Mouse (Mus musculus) forebrain, embryonic 11.5 days (tissue): ENCODE measurements around the gene Gm20403. TPM values are rescaled to one million over a fixed set of nuclear protein-coding genes. Genes with fewer than 3 reads are reported as not detected.
"Not testable (repeated sequence)": the region's sequence is repeated elsewhere in the genome, so short reads cannot be mapped to it uniquely, and the experiment has no call there.

Source experiments
- ATAC-seq: fragments of 200-750 bp; cut with Nextera tagmentation; replicated peaks from 2 replicates; pipeline ENCODE4 v1.8.0; 2017; ENCODE audit warnings: moderate TSS enrichment; ENCODE audit not compliant: low FRiP score
- DNase-seq: peaks from one replicate; pipeline ENCODE4 v3.0.0-alpha.2; 2017; ENCODE audit warnings: low spot score
- H3K27ac ChIP-seq: fragments of 300-500 bp; sonication (generic); 2 replicates; pipeline ENCODE4 v1.5.1; 2014; ENCODE audit warnings: low read depth, low read length
- H3K27me3 ChIP-seq: fragments of 300-500 bp; sonication (generic); 2 replicates; pipeline ENCODE4 v1.6.1; 2014; ENCODE audit warnings: mild to moderate bottlenecking, low read length, mixed read lengths; ENCODE audit not compliant: control insufficient read depth, insufficient read depth
- H3K36me3 ChIP-seq: fragments of 300-500 bp; sonication (generic); 2 replicates; pipeline ENCODE4 v1.6.1; 2014; ENCODE audit warnings: mild to moderate bottlenecking, low read length, moderate library complexity, mixed read lengths; ENCODE audit not compliant: control insufficient read depth, insufficient read depth
- H3K4me1 ChIP-seq: fragments of 300-500 bp; sonication (generic); replicated peaks from 2 replicates; pipeline ENCODE4 v1.6.1; 2014; ENCODE audit warnings: low read length, mixed read lengths; ENCODE audit not compliant: control insufficient read depth, insufficient read depth
- H3K4me2 ChIP-seq: fragments of 300-500 bp; sonication (generic); 2 replicates; pipeline ENCODE4 v1.6.1; 2014; ENCODE audit warnings: low read depth, mild to moderate bottlenecking, low read length, moderate library complexity, mixed read lengths; ENCODE audit not compliant: severe bottlenecking
- H3K4me3 ChIP-seq: fragments of 300-500 bp; sonication (generic); 2 replicates; pipeline ENCODE4 v1.5.1; 2014; ENCODE audit warnings: low read depth, low read length
- H3K9ac ChIP-seq: fragments of 300-500 bp; sonication (generic); 2 replicates; pipeline ENCODE4 v1.6.1; 2014; ENCODE audit warnings: low read length
- H3K9me3 ChIP-seq: fragments of 300-500 bp; sonication (generic); 2 replicates; pipeline ENCODE4 v1.6.1; 2016; ENCODE audit warnings: low read length, mixed read lengths; ENCODE audit not compliant: control insufficient read depth
- WGBS: fragments of 180-500 bp; shearing (Covaris S2); extraction: QIAGEN DNeasy Blood & Tissue Kit; methylation state at CpG from one replicate; pipeline ENCODE4 v1.1.7; 2014; 5-methylcytosine and 5-hydroxymethylcytosine counted together
- polyA plus RNA-seq: library from polyadenylated mRNA; unstranded; fragments of >200 nt; fragmentation: Nextera tagmentation; extraction: Ambion mirVana; gene quantifications from 2 replicates; pipeline ENCODE4 v1.2.1, GENCODE M21; 2014

The Gm20403 gene
- polyA plus RNA-seq, 1 experiment from 2014 or later = not detected

DNA sequence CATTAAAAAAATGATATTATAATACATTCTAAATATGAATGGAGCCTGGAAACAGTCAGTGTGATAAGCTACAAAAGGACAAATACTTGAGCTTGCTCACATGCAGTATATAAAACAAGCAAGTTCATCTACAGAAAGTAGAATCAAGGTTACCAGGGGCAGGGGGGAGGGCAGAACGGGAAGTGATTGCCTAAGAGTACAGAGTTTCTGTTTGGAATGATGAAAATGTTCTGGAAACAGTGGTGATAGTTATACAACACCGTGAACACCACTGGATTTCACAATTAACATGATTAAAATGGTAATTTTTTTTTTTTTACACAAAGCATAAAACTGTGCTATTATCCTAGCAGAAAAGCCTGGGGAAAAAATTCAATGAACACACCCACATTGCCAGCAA is 26.8 kb downstream of the Gm20403 start:
- Histone ChIP-seq H3K27me3 (no peaks in the 10 kb centered on the region), H3K9me3 (no peaks in the 10 kb centered on the region), H3K27ac (no peak overlapping the region), H3K4me3 (no peak overlapping the region), H3K36me3 (no peaks in the 10 kb centered on the region), H3K4me2 (no peak overlapping the region), H3K4me1 (no peaks in the 10 kb centered on the region), H3K9ac (no peak overlapping the region)
- WGBS = 81% methylated on average over 2 of the region's 2 CpGs
- ATAC-seq (no peak), DNase-seq (no peak)

DNA sequence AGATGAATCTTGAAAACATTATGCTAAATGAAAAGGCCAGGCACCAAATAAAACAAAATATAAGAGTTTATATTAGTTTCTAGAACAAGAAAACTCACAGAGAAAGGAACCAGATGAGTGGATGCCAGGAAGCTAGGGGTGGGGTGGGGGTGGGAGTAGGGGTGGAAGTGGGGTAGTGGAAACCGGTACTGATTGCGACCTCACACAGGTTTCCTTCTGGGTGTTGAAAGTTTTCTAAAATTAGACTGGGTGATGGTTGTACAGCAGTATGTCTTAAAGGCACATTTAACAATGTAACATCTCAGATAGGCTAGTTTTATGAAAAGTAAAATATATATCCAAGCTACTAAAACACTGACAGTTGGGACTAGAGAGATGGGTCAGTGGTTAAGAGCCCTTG is 29.4 kb downstream of the Gm20403 start:
- H3K27ac ChIP-seq = no peak overlapping the region
- H3K4me2 ChIP-seq = no peak overlapping the region
- H3K27me3 ChIP-seq = no peaks in the 10 kb centered on the region
- DNase-seq = no peak
- WGBS = 97% methylated on average over 2 of the region's 2 CpGs
- no peaks in the 10 kb centered on the region for H3K4me1 ChIP-seq
- H3K36me3 ChIP-seq = no peaks in the 10 kb centered on the region
- H3K4me3 ChIP-seq = no peak overlapping the region
- H3K9ac ChIP-seq = no peak overlapping the region
- H3K9me3 ChIP-seq = no peaks in the 10 kb centered on the region
- no peak for ATAC-seq

DNA sequence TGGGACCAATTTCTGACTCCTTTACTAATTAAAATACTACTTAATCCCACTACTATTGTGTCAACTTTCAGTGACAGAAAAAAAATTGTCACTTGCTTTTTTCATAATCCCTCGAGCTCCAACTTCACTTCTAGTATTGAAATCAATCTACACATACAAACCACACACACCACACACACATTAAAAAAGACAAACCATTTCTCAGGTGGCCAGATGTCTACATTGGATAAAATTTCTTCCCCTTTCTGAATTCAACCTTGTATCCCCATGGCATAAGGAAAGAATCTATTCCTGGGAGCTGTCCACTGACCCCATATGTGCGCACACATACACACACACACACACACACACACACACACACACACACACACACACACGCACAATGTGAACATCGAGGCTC is 29.9 kb downstream of the Gm20403 start:
- Histone ChIP-seq H3K27ac (no peak overlapping the region), H3K9me3 (no peaks in the 10 kb centered on the region), H3K4me3 (no peak overlapping the region), H3K4me1 (no peaks in the 10 kb centered on the region), H3K36me3 (no peaks in the 10 kb centered on the region), H3K4me2 (no peak overlapping the region), H3K27me3 (no peaks in the 10 kb centered on the region), H3K9ac (no peak overlapping the region)
- DNase-seq (no peak), ATAC-seq (no peak)
- WGBS = 93% methylated on average over 4 of the region's 4 CpGs

DNA sequence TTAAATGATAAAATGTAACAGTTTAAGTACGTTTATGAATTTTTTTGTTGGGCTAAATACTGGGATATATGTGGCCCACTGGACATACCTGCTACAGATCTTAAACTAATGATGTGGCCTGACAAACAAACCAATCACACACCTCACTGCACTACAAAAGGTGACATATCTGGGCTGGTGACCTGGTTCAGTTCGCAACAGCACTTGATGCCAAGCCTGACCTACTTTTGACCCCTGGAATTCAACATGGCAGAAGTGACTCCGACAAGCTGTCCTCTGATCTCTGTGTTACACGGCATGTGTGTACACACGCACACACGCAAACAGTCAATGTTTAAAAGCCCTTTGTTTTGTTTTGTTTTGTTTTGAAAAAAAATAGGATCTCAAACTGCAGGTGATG is 40.2 kb downstream of the Gm20403 start:
- DNase-seq = no peak
- no peaks in the 10 kb centered on the region for H3K36me3 ChIP-seq
- WGBS = 68% methylated on average over 6 of the region's 6 CpGs

DNA sequence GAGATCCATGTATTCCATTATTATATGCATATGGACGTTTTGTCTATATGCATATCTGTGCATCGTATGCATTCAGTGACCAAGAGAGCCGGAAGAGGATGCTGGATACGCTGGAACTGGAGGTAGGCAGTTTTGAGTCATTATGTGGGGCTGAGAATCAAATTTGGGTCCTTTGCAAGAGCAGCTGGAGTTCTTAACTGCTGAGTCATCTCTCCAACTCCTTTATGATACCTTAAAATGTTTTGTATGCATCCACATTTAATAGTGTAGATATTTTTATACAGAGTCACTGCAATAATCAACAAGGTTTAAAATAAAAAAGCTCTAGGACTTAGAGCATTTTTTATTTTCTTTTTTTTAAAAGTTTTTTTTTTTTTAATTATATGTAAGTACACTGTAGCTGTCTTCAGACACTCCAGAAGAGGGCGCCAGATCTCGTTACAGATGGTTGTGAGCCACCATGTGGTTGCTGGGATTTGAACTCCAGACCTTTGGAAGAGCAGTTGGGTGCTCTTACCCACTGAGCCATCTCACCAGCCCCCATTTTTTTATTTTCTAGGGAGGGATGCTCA is 43.7 kb downstream of the Gm20403 start:
- not testable (repeated sequence) for ATAC-seq, H3K27me3 ChIP-seq, H3K9me3 ChIP-seq, H3K9ac ChIP-seq, H3K4me1 ChIP-seq, DNase-seq, H3K27ac ChIP-seq, H3K4me2 ChIP-seq, H3K36me3 ChIP-seq, H3K4me3 ChIP-seq
- 84% methylated on average over 6 of the region's 6 CpGs for WGBS

More for the DNA sequence above, 40.2 kb downstream of the Gm20403 start:
- Histone ChIP-seq H3K4me2 (no peak overlapping the region), H3K27ac (no peak overlapping the region), H3K4me1 (no peaks in the 10 kb centered on the region), H3K27me3 (no peaks in the 10 kb centered on the region), H3K4me3 (no peak overlapping the region), H3K9me3 (no peaks in the 10 kb centered on the region), H3K9ac (no peak overlapping the region)
- no peak for ATAC-seq

DNA sequence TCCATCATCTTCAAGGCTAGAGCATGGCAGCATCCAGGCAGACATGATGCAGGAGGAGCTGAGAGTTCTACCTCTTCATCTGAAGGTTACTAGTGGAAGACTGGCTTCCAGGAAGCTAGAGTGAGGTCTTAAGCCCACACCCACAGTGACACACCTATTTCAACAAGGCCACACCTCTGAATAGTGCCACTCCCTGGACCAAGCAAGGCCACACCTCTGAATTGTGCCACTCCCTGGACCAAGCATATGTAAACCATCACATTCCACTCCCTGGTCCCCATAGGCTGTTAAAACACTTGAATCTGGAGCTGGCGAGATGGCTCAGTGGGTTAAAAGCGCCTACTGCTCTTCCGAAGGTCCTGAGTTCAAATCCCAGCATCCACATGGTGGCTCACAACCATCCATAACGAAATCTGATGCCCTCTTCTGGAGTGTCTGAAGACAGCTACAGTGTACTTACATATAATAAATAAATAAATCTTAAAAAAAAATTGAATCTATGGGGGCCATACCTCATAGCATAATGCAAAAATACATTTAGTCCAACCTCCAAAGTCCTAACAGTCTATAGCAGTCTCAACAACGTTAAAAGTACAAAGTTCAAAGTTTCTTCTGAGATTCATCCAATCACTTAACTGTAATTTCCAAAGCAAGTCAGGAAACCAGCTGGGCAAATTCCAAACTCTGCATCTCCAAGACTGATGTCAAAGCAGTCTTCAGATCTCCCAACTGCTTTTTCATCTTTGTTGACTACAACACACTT is 48.6 kb downstream of the Gm20403 start:
- H3K36me3 ChIP-seq, H3K4me2 ChIP-seq, H3K9me3 ChIP-seq, H3K9ac ChIP-seq, H3K4me1 ChIP-seq, H3K4me3 ChIP-seq, ATAC-seq, H3K27ac ChIP-seq, DNase-seq, H3K27me3 ChIP-seq: not testable (repeated sequence)
- WGBS = 95% methylated on average over 5 of the region's 5 CpGs

Other genes with a start within 250 kb of the Gm20403 start
- gene Snx6, start 190.8 kb downstream of the Gm20403 start, polyA plus RNA-seq = 206 and 226 TPM in 2 replicates
- gene Cfl2, start 123.7 kb downstream of the Gm20403 start, polyA plus RNA-seq = 270 and 280 TPM in 2 replicates
- gene Baz1a, start 27.8 kb upstream of the Gm20403 start, polyA plus RNA-seq = 41.1 and 41.7 TPM in 2 replicates
- 36.8 and 37.9 TPM in 2 replicates for gene 2700097O09Rik, start 93.6 kb upstream of the Gm20403 start, polyA plus RNA-seq
- 156 and 181 TPM in 2 replicates for gene Srp54a, start 93.7 kb upstream of the Gm20403 start, polyA plus RNA-seq
- 12.3 and 15.7 TPM in 2 replicates for gene Fam177a, start 137.9 kb upstream of the Gm20403 start, polyA plus RNA-seq
- 52.3 and 61.7 TPM in 2 replicates for gene Srp54b, start 168.6 kb upstream of the Gm20403 start, polyA plus RNA-seq
- 0.64 and 3.6 TPM in 2 replicates for gene 1700047I17Rik2, start 213.1 kb upstream of the Gm20403 start, polyA plus RNA-seq
- gene Srp54c, start 243.6 kb upstream of the Gm20403 start, polyA plus RNA-seq = 65.7 and 74.5 TPM in 2 replicates